Mouse (Mus musculus): ENCODE measurements around the gene Plcg1. TPM values are rescaled to one million over a fixed set of nuclear protein-coding genes. Genes with fewer than 3 reads are reported as not detected.

Plcg1 gene
- polyA plus RNA-seq, 2 experiments = 56.8 to 131 TPM

DNA sequence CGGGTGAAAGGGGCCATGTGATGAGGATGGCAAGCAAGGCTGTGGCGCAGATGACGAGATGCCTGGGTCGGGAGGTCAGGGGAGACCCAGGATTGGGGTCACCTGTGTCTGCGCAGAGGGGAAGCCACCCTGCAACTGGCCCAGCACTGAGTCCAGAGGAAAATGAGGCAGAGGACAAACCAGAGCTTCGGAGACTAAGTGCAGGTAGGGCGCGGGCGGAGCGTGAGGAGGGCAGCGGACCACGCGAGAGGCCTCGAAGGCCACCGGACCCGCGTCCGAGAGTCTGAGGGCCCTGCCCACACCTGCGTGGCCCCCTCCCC is 343 bp upstream of the Plcg1 start:
- Histone ChIP-seq H3K4me3 (replicated peaks; ENCODE audit: low read length) (peak overlapping the region; percentile 92), H3K4me1 (ENCODE audit: control insufficient read depth, insufficient read depth, low read length) (peaks cover 28% of the 10 kb centered on the region), H3K27ac (replicated peaks; ENCODE audit: low read depth, low read length) (no peak overlapping the region), H3K9me3 (ENCODE audit: control insufficient read depth, low read length) (no peaks in the 10 kb centered on the region), H3K27me3 (ENCODE audit: control insufficient read depth, insufficient read depth, low read length) (no peaks in the 10 kb centered on the region), H3K4me2 (replicated peaks; ENCODE audit: low read depth, low read length, severe bottlenecking) (peak overlapping the region; percentile 66), H3K9ac (ENCODE audit: low read depth, low read length, severe bottlenecking) (peak overlapping the region; percentile 100), H3K36me3 (ENCODE audit: control insufficient read depth, insufficient read depth, low read length) (peaks cover 28% of the 10 kb centered on the region)
- DNase-seq (ENCODE audit: low spot score) (no peak), ATAC-seq (ENCODE audit: low FRiP score, low read depth) (no peak; the same call in 1 of the 2 replicates)
- WGBS = 7% methylated on average over 14 of the region's 19 CpGs
- no peak for TF ChIP-seq POLR2A (IDR thresholded peaks at IDR 0.05; ENCODE audit: borderline replicate concordance, extremely low read depth, insufficient read depth, insufficient read length)

DNA sequence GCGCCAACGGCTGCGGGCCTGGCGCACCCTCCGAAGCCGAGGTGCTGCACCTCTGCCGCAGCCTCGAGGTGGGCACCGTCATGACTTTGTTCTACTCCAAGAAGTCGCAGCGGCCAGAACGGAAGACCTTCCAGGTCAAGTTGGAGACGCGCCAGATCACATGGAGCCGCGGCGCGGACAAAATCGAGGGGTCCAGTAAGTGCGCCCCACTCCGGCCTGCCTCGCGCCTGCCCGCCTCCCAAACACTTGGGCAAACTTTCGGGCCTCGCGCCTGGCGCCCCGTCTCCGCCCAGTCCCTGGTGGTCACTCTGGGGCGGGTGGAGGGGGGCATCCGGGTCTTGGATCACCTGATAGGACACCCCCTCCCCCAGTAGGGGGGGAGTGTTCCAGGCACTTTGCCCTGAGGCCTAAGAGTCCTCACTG is 750 bp downstream of the Plcg1 start:
- peaks cover 28% of the 10 kb centered on the region for H3K4me1 ChIP-seq (ENCODE audit: control insufficient read depth, insufficient read depth, low read length)
- WGBS = under 1% methylated on average over 20 of the region's 32 CpGs
- peak overlapping the region; percentile 66 for H3K4me2 ChIP-seq (replicated peaks; ENCODE audit: low read depth, low read length, severe bottlenecking)
- no peaks in the 10 kb centered on the region for H3K9me3 ChIP-seq (ENCODE audit: control insufficient read depth, low read length)
- peak overlapping the region; percentile 97 for H3K27ac ChIP-seq (replicated peaks; ENCODE audit: low read depth, low read length)
- no peak for TF ChIP-seq POLR2A (IDR thresholded peaks at IDR 0.05; ENCODE audit: borderline replicate concordance, extremely low read depth, insufficient read depth, insufficient read length)
- ATAC-seq (ENCODE audit: low FRiP score, low read depth) (peak; percentile 14; the same call in 1 of the 2 replicates), DNase-seq (ENCODE audit: low spot score) (peak; percentile 65)
- H3K27me3 ChIP-seq (ENCODE audit: control insufficient read depth, insufficient read depth, low read length) = no peaks in the 10 kb centered on the region
- H3K4me3 ChIP-seq (replicated peaks; ENCODE audit: low read length) = peak overlapping the region; percentile 92
- H3K36me3 ChIP-seq (ENCODE audit: control insufficient read depth, insufficient read depth, low read length) = peaks cover 34% of the 10 kb centered on the region
- H3K9ac ChIP-seq (ENCODE audit: low read depth, low read length, severe bottlenecking) = peak overlapping the region; percentile 100

DNA sequence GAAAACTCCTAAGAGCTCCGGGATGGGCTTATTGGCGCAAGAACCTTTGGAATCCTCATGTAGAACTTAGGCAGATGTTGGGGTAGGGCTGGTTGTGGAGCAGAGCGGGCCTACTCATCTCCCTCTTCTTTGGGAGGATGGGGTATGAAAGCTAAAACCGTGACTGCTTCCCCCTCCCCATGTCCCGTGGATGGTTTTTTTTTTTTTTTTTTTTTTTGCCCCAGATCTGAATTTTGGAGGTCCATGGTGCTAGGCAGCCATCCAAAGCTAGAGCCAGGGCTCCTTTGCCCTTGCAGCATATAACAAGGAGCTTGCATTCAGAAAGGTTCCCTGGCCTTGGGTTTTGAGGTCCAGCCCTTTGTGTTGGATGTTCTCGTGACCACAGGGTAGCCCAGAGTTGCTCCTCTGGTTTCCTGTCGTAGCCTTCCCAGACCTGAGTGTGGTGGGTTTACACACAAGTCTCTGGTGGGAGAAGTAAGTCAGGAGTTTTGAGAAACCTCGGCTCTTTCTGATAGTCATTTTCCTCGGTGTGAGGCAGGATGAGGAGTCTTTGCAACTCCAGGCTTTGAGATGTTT is 1.4 kb downstream of the Plcg1 start:
- no peak for DNase-seq (ENCODE audit: low spot score)
- peak overlapping the region; percentile 100 for H3K9ac ChIP-seq (ENCODE audit: low read depth, low read length, severe bottlenecking)
- 26% methylated on average over 9 of the region's 9 CpGs for WGBS
- TF ChIP-seq POLR2A (IDR thresholded peaks at IDR 0.05; ENCODE audit: borderline replicate concordance, extremely low read depth, insufficient read depth, insufficient read length) = no peak
- peaks cover 37% of the 10 kb centered on the region for H3K36me3 ChIP-seq (ENCODE audit: control insufficient read depth, insufficient read depth, low read length)
- peaks cover 28% of the 10 kb centered on the region for H3K4me1 ChIP-seq (ENCODE audit: control insufficient read depth, insufficient read depth, low read length)
- ATAC-seq (ENCODE audit: low FRiP score, low read depth) = no peak
- H3K9me3 ChIP-seq (ENCODE audit: control insufficient read depth, low read length) = no peaks in the 10 kb centered on the region
- peak overlapping the region; percentile 66 for H3K4me2 ChIP-seq (replicated peaks; ENCODE audit: low read depth, low read length, severe bottlenecking)
- peak overlapping the region; percentile 92 for H3K4me3 ChIP-seq (replicated peaks; ENCODE audit: low read length)
- H3K27me3 ChIP-seq (ENCODE audit: control insufficient read depth, insufficient read depth, low read length) = no peaks in the 10 kb centered on the region
- H3K27ac ChIP-seq (replicated peaks; ENCODE audit: low read depth, low read length) = no peak overlapping the region

DNA sequence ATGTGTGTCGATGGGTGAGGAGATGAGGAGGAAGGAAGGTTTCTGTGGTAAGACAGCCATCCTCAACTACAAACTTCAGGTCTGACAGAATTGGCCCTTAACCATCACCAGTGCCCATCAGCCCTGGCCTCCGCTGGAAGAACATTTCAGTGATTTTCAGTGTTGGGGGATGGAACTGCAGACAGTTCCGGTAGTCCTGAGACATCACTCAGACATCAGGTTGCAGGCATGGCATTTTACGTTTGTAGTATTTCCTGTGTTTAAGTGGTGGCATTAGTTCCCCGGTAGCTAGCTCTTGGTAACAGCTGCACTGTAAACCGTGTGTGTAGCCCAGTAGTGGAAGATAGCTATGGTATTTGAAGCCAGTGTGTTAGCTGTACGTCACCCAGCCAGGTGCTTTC is 2.0 kb downstream of the Plcg1 start:
- H3K4me2 ChIP-seq (replicated peaks; ENCODE audit: low read depth, low read length, severe bottlenecking) = peak overlapping the region; percentile 66
- H3K4me1 ChIP-seq (ENCODE audit: control insufficient read depth, insufficient read depth, low read length) = peaks cover 28% of the 10 kb centered on the region
- WGBS = 21% methylated on average over 7 of the region's 7 CpGs
- no peak for ATAC-seq (ENCODE audit: low FRiP score, low read depth)
- no peak for DNase-seq (ENCODE audit: low spot score)
- no peaks in the 10 kb centered on the region for H3K9me3 ChIP-seq (ENCODE audit: control insufficient read depth, low read length)
- peak overlapping the region; percentile 92 for H3K4me3 ChIP-seq (replicated peaks; ENCODE audit: low read length)
- no peak overlapping the region for H3K27ac ChIP-seq (replicated peaks; ENCODE audit: low read depth, low read length)
- peaks cover 35% of the 10 kb centered on the region for H3K36me3 ChIP-seq (ENCODE audit: control insufficient read depth, insufficient read depth, low read length)
- no peak for TF ChIP-seq POLR2A (IDR thresholded peaks at IDR 0.05; ENCODE audit: borderline replicate concordance, extremely low read depth, insufficient read depth, insufficient read length)
- H3K9ac ChIP-seq (ENCODE audit: low read depth, low read length, severe bottlenecking) = peak overlapping the region; percentile 100
- no peaks in the 10 kb centered on the region for H3K27me3 ChIP-seq (ENCODE audit: control insufficient read depth, insufficient read depth, low read length)

DNA sequence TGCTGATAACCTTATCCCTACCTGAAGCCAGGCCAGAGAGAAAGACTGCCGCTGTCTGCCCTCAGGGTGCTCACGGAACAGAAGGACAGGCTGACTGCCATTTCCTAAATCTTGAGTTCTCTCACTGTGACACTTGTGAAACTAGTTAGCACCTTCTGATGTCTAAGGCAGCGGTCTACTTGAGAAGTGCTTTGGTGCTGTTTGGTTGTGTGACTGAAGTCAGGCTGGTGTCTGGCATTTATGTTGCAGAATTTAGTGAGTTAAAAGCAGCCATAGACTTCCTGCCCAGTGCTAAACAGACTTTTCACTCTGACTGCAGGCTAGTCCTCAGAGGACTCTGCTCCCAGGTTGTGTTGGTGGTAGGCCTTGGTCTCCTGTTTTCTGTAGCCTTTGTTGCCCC is 3.2 kb downstream of the Plcg1 start:
- peaks cover 28% of the 10 kb centered on the region for H3K4me1 ChIP-seq (ENCODE audit: control insufficient read depth, insufficient read depth, low read length)
- H3K36me3 ChIP-seq (ENCODE audit: control insufficient read depth, insufficient read depth, low read length) = peaks cover 44% of the 10 kb centered on the region
- no peaks in the 10 kb centered on the region for H3K27me3 ChIP-seq (ENCODE audit: control insufficient read depth, insufficient read depth, low read length)
- no peaks in the 10 kb centered on the region for H3K9me3 ChIP-seq (ENCODE audit: control insufficient read depth, low read length)
- no peak for DNase-seq (ENCODE audit: low spot score)
- no peak for TF ChIP-seq POLR2A (IDR thresholded peaks at IDR 0.05; ENCODE audit: borderline replicate concordance, extremely low read depth, insufficient read depth, insufficient read length)
- no peak overlapping the region for H3K4me3 ChIP-seq (replicated peaks; ENCODE audit: low read length)
- H3K4me2 ChIP-seq (replicated peaks; ENCODE audit: low read depth, low read length, severe bottlenecking) = peak overlapping the region; percentile 66
- ATAC-seq (ENCODE audit: low FRiP score, low read depth) = no peak
- no peak overlapping the region for H3K27ac ChIP-seq (replicated peaks; ENCODE audit: low read depth, low read length)
- H3K9ac ChIP-seq (ENCODE audit: low read depth, low read length, severe bottlenecking) = 0 out of 2 replicates have a peak overlapping the region, but pooled peaks have one; percentile 12
- WGBS = 85% methylated on average over 3 of the region's 3 CpGs
